Mouse (Mus musculus): ENCODE measurements around the gene Ctbs. TPM values are rescaled to one million over a fixed set of nuclear protein-coding genes. Genes with fewer than 3 reads are reported as not detected.

The Ctbs gene
- polyA plus RNA-seq, 1 experiment from 2014 or later = 10.6 TPM

DNA sequence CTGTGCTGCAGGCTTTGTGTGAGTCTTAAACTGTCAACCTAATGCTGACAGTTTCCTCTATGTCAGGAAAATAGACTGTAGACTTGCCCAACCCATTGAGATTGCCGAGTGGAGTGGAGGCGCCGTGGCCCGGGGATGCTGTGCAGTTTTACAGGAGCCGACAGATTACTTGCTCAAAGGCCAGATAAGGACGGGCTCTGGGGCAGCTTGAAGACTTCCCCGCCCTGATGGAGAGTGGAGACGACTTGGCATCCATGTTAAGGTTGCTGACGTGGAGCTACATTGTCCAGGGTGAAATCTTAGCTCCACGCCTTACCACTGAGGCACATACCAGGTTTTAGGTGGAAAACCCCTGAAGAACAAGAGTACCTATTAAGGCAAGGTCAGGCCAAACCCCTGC, 1.2 kb upstream of the Ctbs start:
- ATAC-seq (ENCODE audit: insufficient number of reproducible peaks, low FRiP score, low TSS enrichment, low read depth) = no peak

DNA sequence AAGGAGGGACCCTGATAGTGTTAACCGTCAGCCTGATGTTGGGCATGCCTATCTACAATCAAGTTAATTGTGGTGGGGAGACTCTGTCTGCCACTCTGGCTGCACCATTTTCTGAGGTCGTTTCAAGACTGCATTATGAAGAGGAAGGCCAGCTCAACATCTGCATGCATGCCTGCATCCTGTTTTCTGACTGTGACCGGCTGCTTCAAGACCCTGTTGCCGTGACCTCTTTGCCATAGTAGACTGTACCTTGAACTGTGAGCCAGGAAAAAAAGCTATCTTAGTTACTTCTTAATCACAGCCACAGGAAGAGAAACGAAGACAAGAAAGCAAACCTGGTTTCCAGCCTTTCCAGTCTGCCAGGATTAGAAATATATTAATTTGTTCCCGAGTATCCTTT, 626 bp upstream of the Ctbs start:
- Histone ChIP-seq H3K27me3 (no peaks in the 10 kb centered on the region), H3K4me3 (replicated peaks) (no peak overlapping the region), H3K9me3 (replicated peaks) (no peaks in the 10 kb centered on the region), H3K4me2 (replicated peaks) (no peak overlapping the region), H3K9ac (no peak overlapping the region), H3K4me1 (peaks cover 9% of the 10 kb centered on the region; the same call in 1 of the 2 replicates), H3K36me3 (no peaks in the 10 kb centered on the region), H3K27ac (replicated peaks) (no peak overlapping the region)
- WGBS = 71% methylated on average over 6 of the region's 6 CpGs
- no peak for ATAC-seq (ENCODE audit: insufficient number of reproducible peaks, low FRiP score, low TSS enrichment, low read depth)

More for the DNA sequence above, 1.2 kb upstream of the Ctbs start:
- Histone ChIP-seq H3K4me1 (peaks cover 9% of the 10 kb centered on the region; the same call in 1 of the 2 replicates), H3K27me3 (no peaks in the 10 kb centered on the region), H3K4me2 (replicated peaks) (no peak overlapping the region), H3K36me3 (no peaks in the 10 kb centered on the region), H3K27ac (replicated peaks) (no peak overlapping the region), H3K9ac (no peak overlapping the region), H3K4me3 (replicated peaks) (no peak overlapping the region), H3K9me3 (replicated peaks) (no peaks in the 10 kb centered on the region)
- WGBS = 88% methylated on average over 10 of the region's 10 CpGs

DNA sequence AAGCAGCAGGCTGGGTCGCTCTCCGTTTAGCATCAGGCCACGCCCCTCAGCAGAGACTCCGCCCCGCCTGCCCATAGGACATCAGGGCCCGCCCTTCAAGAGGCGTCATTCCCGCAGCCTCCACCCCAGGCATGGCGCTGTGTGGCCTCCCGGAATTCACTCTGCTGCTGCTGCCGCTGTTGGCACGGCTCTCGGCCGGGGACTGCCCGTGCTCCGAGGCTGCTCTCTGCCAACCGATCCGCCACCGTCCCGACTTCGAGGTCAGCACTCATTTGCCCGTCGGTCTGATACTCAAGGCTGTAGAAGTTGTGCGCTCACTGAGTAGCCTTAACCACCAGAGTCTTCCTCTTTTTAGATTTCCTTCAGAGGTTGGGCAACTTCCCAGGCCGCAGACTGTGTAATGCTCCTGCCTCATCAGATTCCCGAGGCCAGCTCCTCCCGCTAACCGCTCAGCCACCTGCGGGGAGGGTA, 811 bp downstream of the Ctbs start:
- Histone ChIP-seq H3K27me3 (no peaks in the 10 kb centered on the region), H3K27ac (replicated peaks) (peak overlapping the region; percentile 90), H3K36me3 (peaks cover 3% of the 10 kb centered on the region; the same call in 1 of the 2 replicates), H3K4me2 (replicated peaks) (peak overlapping the region; percentile 54), H3K4me3 (replicated peaks) (peak overlapping the region; percentile 61), H3K4me1 (peaks cover 9% of the 10 kb centered on the region; the same call in 1 of the 2 replicates), H3K9ac (peak overlapping the region; percentile 54), H3K9me3 (replicated peaks) (no peaks in the 10 kb centered on the region)
- ATAC-seq (ENCODE audit: insufficient number of reproducible peaks, low FRiP score, low TSS enrichment, low read depth) = peak; percentile 98
- under 1% methylated on average over 29 of the region's 29 CpGs for WGBS

DNA sequence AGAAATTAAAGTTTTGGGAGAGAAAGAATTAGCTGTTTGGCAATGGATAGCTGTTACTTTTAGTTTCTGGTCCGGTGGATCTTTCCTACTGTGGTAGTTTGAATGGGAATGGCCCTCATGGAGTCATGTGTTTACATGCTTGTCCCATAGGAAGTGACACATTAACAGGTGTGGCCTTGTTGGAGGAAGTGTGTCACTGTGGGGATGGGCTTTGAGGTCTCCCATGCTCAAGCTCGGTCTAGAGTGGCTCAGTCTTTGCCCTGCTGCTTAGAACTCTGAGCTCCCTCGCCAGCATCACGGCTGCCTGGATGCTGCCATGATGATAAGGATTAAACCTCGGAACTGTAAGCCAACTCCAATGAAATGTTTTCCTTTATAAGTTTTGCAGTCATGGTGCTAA, 1.8 kb downstream of the Ctbs start:
- no peak overlapping the region for H3K4me3 ChIP-seq (replicated peaks)
- H3K4me1 ChIP-seq = peaks cover 9% of the 10 kb centered on the region; the same call in 1 of the 2 replicates
- H3K9me3 ChIP-seq (replicated peaks) = no peaks in the 10 kb centered on the region
- peaks cover 7% of the 10 kb centered on the region; the same call in 1 of the 2 replicates for H3K36me3 ChIP-seq
- H3K4me2 ChIP-seq (replicated peaks) = no peak overlapping the region
- no peak overlapping the region for H3K27ac ChIP-seq (replicated peaks)
- no peak for ATAC-seq (ENCODE audit: insufficient number of reproducible peaks, low FRiP score, low TSS enrichment, low read depth)
- no peaks in the 10 kb centered on the region for H3K27me3 ChIP-seq
- WGBS = 80% methylated on average over 5 of the region's 5 CpGs
- H3K9ac ChIP-seq = no peak overlapping the region

DNA sequence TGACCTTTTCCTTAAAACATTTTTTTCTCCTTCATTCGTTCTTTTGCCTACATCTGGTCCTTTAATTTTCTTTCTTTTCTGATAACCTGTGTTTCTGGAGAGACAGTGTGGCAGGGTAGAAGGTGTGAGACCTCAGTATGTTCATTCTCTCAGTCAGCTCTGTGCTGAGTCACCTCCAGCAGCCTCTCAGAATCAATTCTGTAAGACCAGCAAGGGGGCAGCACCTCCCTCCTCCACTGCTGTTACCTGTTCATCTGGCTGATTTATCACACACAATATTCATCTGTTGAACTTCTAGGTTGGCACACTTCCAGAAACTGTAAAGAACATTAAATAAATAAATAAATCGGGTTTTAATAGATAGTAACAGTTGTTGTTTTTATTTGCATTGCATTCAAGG, 13.3 kb downstream of the Ctbs start:
- H3K4me1 ChIP-seq = no peaks in the 10 kb centered on the region
- H3K9ac ChIP-seq = no peak overlapping the region
- H3K27ac ChIP-seq (replicated peaks) = no peak overlapping the region
- no peak overlapping the region for H3K4me3 ChIP-seq (replicated peaks)
- no peaks in the 10 kb centered on the region for H3K36me3 ChIP-seq
- no peak for ATAC-seq (ENCODE audit: insufficient number of reproducible peaks, low FRiP score, low TSS enrichment, low read depth)
- no peak overlapping the region for H3K4me2 ChIP-seq (replicated peaks)
- no peaks in the 10 kb centered on the region for H3K9me3 ChIP-seq (replicated peaks)
- H3K27me3 ChIP-seq = no peaks in the 10 kb centered on the region
- WGBS = 48% methylated on average over 2 of the region's 2 CpGs

GRCm38 (mm10) chr3:146469226-146469625, 19.6 kb downstream of the Ctbs start:
- 83% methylated on average over 2 of the region's 2 CpGs for WGBS
- H3K36me3 ChIP-seq = no peaks in the 10 kb centered on the region
- no peaks in the 10 kb centered on the region for H3K4me1 ChIP-seq
- H3K4me2 ChIP-seq (replicated peaks) = no peak overlapping the region
- H3K27ac ChIP-seq (replicated peaks) = no peak overlapping the region
- no peaks in the 10 kb centered on the region for H3K27me3 ChIP-seq
- no peak for ATAC-seq (ENCODE audit: insufficient number of reproducible peaks, low FRiP score, low TSS enrichment, low read depth)
- no peak overlapping the region for H3K4me3 ChIP-seq (replicated peaks)
- no peaks in the 10 kb centered on the region for H3K9me3 ChIP-seq (replicated peaks)
- H3K9ac ChIP-seq = no peak overlapping the region

- no peak overlapping the region for H3K4me2 ChIP-seq (replicated peaks)
Observed at GRCm38 (mm10) chr3:146472657-146473056, 23.1 kb downstream of the Ctbs start.

DNA sequence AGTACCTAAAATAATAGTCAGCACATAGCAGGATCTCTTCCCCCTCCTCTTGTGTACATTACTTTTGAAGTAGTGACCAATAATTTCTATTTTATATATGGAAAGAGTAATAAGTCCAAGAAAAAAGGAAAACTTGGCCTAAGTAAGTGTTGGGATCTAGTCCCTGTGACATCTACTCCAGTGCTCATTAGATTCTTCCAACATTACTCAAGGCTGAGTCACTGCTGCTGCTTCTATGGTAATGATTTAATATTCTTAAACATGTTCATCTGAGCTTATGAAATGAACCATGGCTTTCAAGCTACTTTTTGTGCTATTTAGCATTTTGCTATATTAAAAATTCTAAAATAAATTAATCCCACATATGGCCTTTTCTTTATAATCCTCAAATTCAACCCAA, 24.1 kb downstream of the Ctbs start:
- Histone ChIP-seq H3K27ac (replicated peaks) (no peak overlapping the region), H3K36me3 (no peaks in the 10 kb centered on the region), H3K9me3 (replicated peaks) (no peaks in the 10 kb centered on the region), H3K4me3 (replicated peaks) (no peak overlapping the region), H3K4me2 (replicated peaks) (no peak overlapping the region), H3K4me1 (no peaks in the 10 kb centered on the region), H3K27me3 (no peaks in the 10 kb centered on the region), H3K9ac (no peak overlapping the region)
- no peak for ATAC-seq (ENCODE audit: insufficient number of reproducible peaks, low FRiP score, low TSS enrichment, low read depth)

More at GRCm38 (mm10) chr3:146472657-146473056, 23.1 kb downstream of the Ctbs start:
- H3K36me3 ChIP-seq = no peaks in the 10 kb centered on the region
- no peak overlapping the region for H3K9ac ChIP-seq
- WGBS = 60% methylated on average over 4 of the region's 4 CpGs
- H3K4me1 ChIP-seq = no peaks in the 10 kb centered on the region
- no peak overlapping the region for H3K4me3 ChIP-seq (replicated peaks)
- no peak for ATAC-seq (ENCODE audit: insufficient number of reproducible peaks, low FRiP score, low TSS enrichment, low read depth)
- H3K27me3 ChIP-seq = no peaks in the 10 kb centered on the region
- no peak overlapping the region for H3K27ac ChIP-seq (replicated peaks)
- no peaks in the 10 kb centered on the region for H3K9me3 ChIP-seq (replicated peaks)

DNA sequence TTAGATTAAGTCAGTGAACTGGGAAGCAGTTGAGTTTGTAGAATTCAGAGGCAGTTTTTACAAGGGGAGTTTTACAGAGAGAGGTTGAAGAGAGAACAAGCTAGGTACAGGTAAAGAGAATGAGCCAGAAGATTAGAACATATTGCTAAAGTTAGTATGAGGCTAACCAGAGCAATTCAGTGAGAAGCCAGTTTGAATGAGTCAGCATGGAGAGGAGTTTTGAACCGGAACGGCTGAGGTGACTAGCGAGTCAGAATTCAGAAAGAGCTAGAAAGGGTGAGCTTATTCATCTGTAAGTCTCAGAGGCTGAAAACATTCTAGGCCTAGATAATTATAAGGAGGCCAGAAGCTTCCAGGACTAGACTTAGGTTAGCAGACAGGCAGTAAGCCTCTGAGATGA, 24.8 kb downstream of the Ctbs start:
- no peak overlapping the region for H3K27ac ChIP-seq (replicated peaks)
- WGBS = 96% methylated on average over 3 of the region's 3 CpGs
- no peak for ATAC-seq (ENCODE audit: insufficient number of reproducible peaks, low FRiP score, low TSS enrichment, low read depth)
- H3K9ac ChIP-seq = no peak overlapping the region
- H3K4me2 ChIP-seq (replicated peaks) = no peak overlapping the region
- H3K27me3 ChIP-seq = no peaks in the 10 kb centered on the region
- H3K36me3 ChIP-seq = no peaks in the 10 kb centered on the region
- no peaks in the 10 kb centered on the region for H3K9me3 ChIP-seq (replicated peaks)
- H3K4me1 ChIP-seq = no peaks in the 10 kb centered on the region
- no peak overlapping the region for H3K4me3 ChIP-seq (replicated peaks)

- Histone ChIP-seq H3K4me2 (replicated peaks) (no peak overlapping the region), H3K9ac (no peak overlapping the region), H3K9me3 (replicated peaks) (no peaks in the 10 kb centered on the region), H3K27me3 (no peaks in the 10 kb centered on the region), H3K4me1 (no peaks in the 10 kb centered on the region), H3K36me3 (no peaks in the 10 kb centered on the region), H3K27ac (replicated peaks) (no peak overlapping the region), H3K4me3 (replicated peaks) (no peak overlapping the region)
- no peak for ATAC-seq (ENCODE audit: insufficient number of reproducible peaks, low FRiP score, low TSS enrichment, low read depth)
- 66% methylated on average over 2 of the region's 2 CpGs for WGBS
Observed at GRCm38 (mm10) chr3:146482044-146482443, 32.4 kb downstream of the Ctbs start.

DNA sequence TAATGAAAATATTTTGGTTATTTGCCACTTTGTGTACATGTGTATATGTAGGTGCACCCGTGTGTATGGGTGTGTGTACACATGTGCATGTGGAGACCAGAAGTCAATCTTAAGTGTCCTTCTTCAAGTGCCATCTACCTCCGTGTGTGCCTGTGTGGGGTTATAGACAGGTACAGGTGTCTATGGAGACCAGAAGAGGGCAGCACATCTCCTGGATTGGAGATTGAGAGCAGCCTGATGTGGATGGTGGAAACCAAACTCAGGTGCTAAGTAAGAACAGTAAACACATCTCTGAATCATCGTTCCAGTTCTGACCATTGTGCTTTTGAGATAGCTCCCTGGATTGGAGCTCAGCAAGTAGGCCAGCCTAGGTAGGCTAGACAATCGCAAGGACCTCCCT, 36.9 kb downstream of the Ctbs start:
- ATAC-seq (ENCODE audit: insufficient number of reproducible peaks, low FRiP score, low TSS enrichment, low read depth) = no peak
- H3K27me3 ChIP-seq = no peaks in the 10 kb centered on the region
- WGBS = 85% methylated on average over 4 of the region's 4 CpGs
- no peaks in the 10 kb centered on the region for H3K4me1 ChIP-seq
- no peaks in the 10 kb centered on the region for H3K36me3 ChIP-seq
- H3K4me3 ChIP-seq (replicated peaks) = no peak overlapping the region
- H3K27ac ChIP-seq (replicated peaks) = no peak overlapping the region
- no peak overlapping the region for H3K9ac ChIP-seq
- H3K4me2 ChIP-seq (replicated peaks) = no peak overlapping the region
- H3K9me3 ChIP-seq (replicated peaks) = no peaks in the 10 kb centered on the region

DNA sequence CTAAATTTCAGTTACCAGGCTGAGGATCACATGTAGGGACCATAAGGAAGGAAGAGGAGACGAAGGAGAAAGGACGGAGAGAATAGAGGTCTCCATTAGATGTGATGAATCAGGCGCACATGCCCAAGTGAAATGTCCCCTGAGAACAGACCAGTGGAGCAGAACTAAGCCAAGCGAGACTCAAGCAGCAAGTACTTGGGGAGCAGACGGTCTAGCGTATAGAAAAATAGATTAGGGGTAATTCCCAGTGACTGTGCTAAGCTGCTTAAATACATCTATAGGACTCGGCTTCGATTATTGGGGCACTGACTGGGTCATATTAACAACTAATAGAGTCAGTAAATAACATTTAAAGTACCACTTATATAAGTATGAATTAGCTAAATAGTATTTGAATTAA, 45.3 kb downstream of the Ctbs start:
- ATAC-seq (ENCODE audit: insufficient number of reproducible peaks, low FRiP score, low TSS enrichment, low read depth) = no peak
- WGBS = 82% methylated on average over 8 of the region's 8 CpGs

More for the DNA sequence above, 45.3 kb downstream of the Ctbs start:
- Histone ChIP-seq H3K27ac (replicated peaks) (no peak overlapping the region), H3K27me3 (no peaks in the 10 kb centered on the region), H3K9me3 (replicated peaks) (no peaks in the 10 kb centered on the region), H3K4me3 (replicated peaks) (no peak overlapping the region), H3K4me1 (0 out of 2 replicates have a peak, but pooled peaks cover 6% of the 10 kb centered on the region), H3K36me3 (no peaks in the 10 kb centered on the region), H3K4me2 (replicated peaks) (no peak overlapping the region), H3K9ac (no peak overlapping the region)

Data from embryonic facial prominence, embryonic 15.5 days (tissue).